Mouse (Mus musculus): ENCODE results near the gene Snrnp40. TPM values are rescaled to one million over a fixed set of nuclear protein-coding genes. Genes with fewer than 3 reads are reported as not detected.

Gene Snrnp40
- 45.9 and 48.8 TPM in 2 replicates for polyA plus RNA-seq (2015; fragmentation: Nextera tagmentation; extraction: Ambion mirVana)

DNA sequence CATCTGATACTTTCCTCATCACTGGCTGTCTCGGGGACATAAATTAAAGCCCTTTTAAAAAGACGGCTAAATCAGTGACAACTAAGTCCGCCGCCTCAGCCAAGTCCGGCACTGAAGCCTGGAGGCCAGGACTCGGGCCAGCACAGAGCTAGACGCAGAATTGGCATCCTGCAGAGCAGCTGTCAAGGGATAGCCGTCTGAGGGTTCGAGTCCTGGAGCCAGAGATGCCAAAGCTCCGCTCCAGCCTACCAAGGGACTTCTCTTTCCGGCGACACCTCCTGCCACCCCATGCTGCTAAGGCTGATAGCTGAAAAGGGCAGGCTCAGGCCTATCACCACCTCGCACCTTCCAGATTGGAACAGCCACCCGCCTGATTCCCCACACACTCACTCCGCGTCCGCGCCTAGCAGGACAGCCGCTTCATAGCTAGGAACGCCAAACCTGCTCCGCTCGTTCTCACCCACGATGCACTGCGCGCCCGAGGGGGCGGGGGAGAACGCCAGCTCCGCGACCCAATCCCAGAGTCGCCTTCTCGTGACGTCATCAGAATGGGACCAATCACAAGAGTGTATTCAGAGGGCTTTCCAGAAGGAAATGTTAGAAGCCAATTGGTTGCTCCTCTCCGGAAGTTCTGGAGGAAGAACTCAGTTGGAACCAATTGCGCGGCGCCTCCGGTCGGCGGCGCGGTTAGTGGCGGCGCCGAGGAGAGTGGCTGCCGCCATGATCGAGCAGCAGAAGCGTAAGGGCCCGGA lies at the start of gene Snrnp40, which contains the start of gene Zcchc17:
Gene Snrnp40, plus strand, starts transcription at position 647 of the 752 bp plus-strand sequence.
Gene Zcchc17, minus strand, starts transcription at position 458 of the 752 bp plus-strand sequence.

Other genes with a start within 250 kb of the Snrnp40 start
- 0.10 TPM in 1 of 2 replicates, not detected in the other for gene Hcrtr1, start 220.8 kb upstream of the Snrnp40 start, polyA plus RNA-seq (2015; fragmentation: Nextera tagmentation; extraction: Ambion mirVana)
- 35.7 and 47.8 TPM in 2 replicates for gene Tinagl1, start 185.0 kb upstream of the Snrnp40 start, polyA plus RNA-seq (2015; fragmentation: Nextera tagmentation; extraction: Ambion mirVana)
- gene Gm853, start 137.7 kb upstream of the Snrnp40 start, polyA plus RNA-seq (2015; fragmentation: Nextera tagmentation; extraction: Ambion mirVana), result not detected in 2 replicates
- gene Serinc2, start 80.9 kb upstream of the Snrnp40 start, polyA plus RNA-seq (2015; fragmentation: Nextera tagmentation; extraction: Ambion mirVana), result 81.0 and 86.8 TPM in 2 replicates
- gene Fabp3, start 51.5 kb upstream of the Snrnp40 start, polyA plus RNA-seq (2015; fragmentation: Nextera tagmentation; extraction: Ambion mirVana), result 1,035 and 1,171 TPM in 2 replicates
- 1.0 and 2.2 TPM in 2 replicates for gene Gm10570, start 51.5 kb upstream of the Snrnp40 start, polyA plus RNA-seq (2015; fragmentation: Nextera tagmentation; extraction: Ambion mirVana)
- 47.0 and 51.9 TPM in 2 replicates for gene Zcchc17, start 189 bp upstream of the Snrnp40 start, polyA plus RNA-seq (2015; fragmentation: Nextera tagmentation; extraction: Ambion mirVana)
- gene Nkain1, start 214.0 kb downstream of the Snrnp40 start, polyA plus RNA-seq (2015; fragmentation: Nextera tagmentation; extraction: Ambion mirVana), result 0.12 and 0.36 TPM in 2 replicates